Mouse (Mus musculus): ENCODE measurements at regions not wholly inside any gene's neighbourhood (a gene's known extent, or its start where the extent isn't known, plus 50 kb on each side); places are given as distances from the start of the nearest gene placed in this dataset.
"Not testable (repeated sequence)": the region's sequence is repeated elsewhere in the genome, so short reads cannot be mapped to it uniquely, and the experiment has no call there.

DNA sequence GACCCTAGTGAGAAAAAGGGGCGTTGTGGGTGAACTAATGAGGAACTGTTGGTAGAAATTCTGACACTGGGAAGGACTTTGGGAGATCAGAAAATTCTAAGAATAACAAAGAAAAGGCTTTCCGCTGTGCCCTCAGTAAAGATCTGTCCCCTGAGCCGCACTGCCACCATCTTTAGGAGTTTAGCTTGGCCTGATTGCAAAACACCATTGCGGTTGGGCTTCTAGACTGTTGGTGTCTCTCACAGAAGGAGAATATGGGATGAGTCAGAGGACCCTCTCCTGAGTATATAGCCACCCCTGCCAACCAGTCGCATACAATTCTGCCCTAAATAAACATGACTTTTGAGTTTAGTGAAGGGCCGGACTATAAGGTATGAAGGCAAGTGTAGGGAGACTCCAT, 147.5 kb upstream of the Nrip1 start:
- DNase-seq (ENCODE audit: low spot score in 2 of 2) = no peak

- DNase-seq (ENCODE audit: low spot score in 2 of 2) = no peak
These were observed 147.0 kb upstream of the Nrip1 start for GRCm38 (mm10) chr16:76520643-76520993.

DNA sequence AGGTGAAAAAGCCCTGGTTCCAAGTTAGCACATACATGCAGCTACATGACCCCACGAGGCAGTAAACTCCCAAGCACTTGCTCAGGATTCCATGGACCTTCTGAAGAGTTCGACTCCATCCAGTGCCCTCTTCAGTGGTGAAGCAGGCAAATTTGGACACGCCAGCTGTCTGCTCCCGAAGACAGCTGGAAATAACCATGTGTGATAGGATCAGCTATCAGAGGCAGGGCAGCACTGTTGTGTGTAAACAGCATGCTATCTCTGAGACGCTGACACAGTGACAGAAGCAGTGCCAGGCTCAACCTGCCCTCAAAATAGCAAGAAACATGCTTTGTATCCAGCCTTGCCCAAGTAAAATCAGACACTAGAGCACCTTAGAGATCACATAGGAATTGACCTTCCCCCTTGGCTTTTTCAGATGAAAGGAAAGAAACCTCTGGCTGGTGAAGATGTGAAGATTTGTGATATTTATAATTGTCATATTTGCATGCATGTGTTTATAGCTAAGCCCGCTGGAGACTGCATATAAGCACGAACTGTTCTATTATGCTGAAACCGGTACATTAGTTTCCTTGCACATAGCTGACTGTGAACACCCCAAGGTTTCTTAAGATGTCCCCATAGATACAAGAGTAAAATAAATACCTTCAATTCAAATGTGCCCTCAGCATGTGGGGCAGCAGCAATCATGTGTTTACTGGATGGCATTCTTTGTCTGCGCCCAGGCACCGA, 146.4 kb upstream of the Nrip1 start:
- DNase-seq (ENCODE audit: low spot score in 2 of 2) = no peak

DNA sequence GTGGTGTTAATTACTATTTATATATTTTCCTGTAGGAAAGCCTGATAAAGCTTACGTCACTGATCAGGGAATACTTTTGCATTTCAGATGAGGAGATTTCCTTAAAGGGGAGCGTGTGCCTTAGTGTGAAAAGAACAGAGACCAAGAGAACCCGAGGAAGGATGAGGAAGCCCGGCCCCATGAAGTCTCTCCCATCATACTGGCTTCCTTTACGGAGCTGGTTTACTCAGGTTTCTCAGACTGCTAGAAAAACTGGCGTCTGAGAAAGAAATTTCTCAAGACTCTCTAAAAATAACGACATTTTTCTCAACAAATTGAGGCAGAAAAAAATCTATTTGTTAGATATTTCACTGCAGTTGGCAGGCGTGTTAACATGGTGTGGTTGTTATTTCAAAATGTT, 137.2 kb upstream of the Nrip1 start:
- DNase-seq (ENCODE audit: low spot score in 2 of 2) = no peak

- DNase-seq (ENCODE audit: low spot score in 2 of 2) = no peak
These were observed 135.6 kb upstream of the Nrip1 start for GRCm38 (mm10) chr16:76509109-76509650.

DNA sequence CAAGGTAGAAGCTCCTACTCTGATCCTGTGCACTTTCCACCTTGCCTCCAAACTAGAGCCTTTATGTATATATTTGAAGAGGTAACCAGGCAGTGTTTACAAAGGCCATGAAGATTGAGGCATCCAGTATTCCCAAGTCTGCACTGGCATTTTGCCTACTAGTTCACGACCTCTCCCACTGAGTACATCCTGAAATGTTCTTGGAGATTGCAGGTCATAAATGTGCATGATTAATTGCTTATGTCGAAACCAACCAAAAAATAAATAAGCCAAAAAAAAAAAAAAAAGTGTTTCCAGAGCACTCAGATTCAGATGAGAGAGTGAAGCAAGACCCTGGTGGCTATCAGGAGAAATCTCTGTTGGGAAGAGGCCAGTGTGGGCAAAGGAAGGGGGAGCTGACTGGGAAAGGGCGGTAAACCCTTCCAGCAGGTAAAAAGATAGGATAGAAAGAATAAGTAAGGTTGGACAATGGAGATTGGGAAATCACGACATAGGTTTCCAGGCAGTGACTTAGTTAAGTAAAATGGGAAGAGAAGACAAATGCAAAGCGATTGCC, 133.6 kb upstream of the Nrip1 start:
- no peak for DNase-seq (ENCODE audit: low spot score in 2 of 2)

DNA sequence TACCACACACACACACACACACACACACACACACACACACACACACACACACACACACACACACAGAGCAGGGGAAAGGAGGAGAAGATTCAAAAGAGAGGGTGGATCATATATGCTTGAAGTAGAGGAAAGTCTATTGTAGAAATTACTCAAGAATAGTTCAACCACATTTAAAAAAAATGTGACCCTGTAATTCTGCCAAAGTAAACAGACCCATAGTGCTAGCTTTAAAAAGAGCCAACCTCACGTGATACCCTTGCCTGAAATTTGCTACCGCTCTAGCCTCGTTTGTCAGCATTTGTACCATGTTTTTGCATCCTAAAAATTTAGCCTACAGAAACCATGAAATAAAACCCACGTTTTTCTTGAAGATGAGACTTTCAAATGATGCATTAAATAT, 132.6 kb upstream of the Nrip1 start:
- DNase-seq (ENCODE audit: low spot score in 2 of 2) = no peak

DNA sequence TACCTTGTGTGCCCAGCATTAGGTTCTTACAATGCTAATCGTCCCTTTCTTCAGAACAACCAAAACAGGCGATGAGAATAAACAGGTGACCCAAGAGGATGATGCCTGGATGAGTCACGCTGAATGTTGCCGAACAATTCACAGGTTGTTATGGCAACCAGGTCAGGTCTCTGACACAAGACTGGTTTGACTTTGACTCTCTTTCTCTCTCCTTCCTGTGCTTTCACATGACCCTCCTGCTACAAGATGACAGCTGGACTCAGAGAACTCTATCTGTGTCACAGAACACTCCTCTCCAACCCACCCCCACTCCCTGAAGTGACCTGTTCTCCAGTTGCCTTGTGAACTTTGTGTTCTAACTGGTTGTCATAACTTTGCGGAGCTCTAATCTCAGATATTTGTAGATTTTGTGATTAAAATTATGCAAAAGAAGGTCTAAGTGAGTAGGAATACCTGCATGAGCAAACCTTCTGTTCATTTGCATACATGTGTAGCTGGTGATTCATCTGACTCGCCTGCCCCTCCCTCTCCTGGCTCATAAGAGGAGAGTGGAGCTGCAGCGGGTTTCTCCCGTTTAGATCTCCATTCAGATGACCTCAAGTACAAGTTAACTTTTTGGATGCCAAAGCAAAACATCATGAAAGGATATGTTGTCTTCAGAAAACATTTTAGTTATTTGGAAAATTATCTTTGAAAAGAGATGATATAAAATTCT, 126.2 kb upstream of the Nrip1 start:
- no peak for DNase-seq (ENCODE audit: low spot score in 2 of 2)

- DNase-seq (ENCODE audit: low spot score in 2 of 2) = no peak
These were observed 124.6 kb upstream of the Nrip1 start for GRCm38 (mm10) chr16:76498233-76498632.

DNA sequence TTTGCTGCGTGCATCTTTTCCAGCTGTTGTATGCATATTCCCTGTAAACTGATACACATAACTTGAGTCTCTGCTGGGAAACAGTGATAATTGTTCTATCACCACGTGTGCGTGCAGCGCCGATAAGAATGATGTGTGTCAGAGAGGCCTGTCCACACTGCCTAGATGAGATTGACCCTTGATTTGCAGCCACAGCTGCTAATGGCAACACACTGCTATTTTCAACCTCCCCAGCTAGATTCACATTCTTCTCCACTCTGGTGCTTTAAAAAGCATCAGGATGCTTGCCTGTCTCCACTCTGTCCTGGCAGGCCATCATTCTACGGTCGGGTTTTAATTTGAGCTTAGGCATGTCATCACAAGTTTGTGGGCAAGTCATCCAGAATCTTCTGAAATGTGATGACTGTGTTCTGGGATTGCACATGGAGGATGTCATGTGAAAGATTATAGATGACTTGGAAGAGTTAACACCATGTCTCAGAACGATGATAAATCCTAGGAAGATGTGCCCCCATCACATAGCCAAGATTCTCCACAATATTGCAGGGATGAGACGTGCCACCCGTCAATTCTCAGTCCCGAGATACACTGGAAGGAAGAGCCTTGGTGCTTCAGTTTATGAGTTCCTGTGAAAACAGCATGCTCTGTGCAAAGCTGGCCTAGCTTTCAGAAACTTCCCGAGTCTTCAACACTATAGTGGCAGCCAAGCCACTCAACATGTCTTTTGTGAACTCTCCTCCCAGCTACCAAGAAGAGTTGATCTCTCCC, 123.6 kb upstream of the Nrip1 start:
- no peak for DNase-seq (ENCODE audit: low spot score in 2 of 2)

- no peak for DNase-seq (ENCODE audit: low spot score in 2 of 2)
These were observed 109.8 kb upstream of the Nrip1 start for GRCm38 (mm10) chr16:76483419-76483818.

DNA sequence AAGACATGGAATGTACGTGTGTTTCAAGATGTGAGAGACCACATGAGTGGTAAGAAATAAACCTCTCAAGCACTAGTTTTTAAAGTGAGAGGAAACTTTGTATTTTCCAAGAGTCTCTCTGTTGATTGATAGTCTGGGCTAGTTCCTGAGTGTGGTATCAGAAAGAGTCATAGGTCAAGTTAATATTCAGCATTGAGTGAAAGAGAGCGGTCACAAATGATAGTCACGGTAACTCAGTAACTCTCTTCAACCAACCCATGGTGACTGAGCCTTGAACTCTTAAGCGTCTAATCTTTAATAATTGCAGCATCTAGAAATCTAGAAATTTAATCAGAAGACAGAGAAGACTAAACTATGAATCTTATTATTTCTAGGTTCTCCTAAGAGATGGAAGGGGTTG, 108.3 kb upstream of the Nrip1 start:
- no peak for DNase-seq (ENCODE audit: low spot score in 2 of 2)

DNA sequence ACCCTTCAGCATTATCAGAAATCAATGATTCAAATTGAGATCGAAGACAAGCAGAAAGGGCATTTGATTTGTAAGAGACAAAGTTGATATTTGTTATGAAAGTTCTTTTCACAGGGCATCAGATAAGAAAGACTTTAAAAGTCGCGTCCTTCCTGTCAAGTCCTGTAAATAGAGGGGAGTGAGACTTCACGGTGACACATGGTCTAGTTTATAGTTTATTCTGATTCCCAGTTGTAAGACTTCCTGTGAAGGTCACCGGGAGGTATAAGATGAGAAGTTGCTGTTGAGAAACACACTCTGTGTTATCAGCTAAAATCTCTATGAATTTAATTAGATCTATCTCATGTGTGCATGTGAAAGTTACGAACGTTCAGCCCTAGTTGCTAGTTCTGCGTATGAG, 103.8 kb upstream of the Nrip1 start:
- no peak for DNase-seq (ENCODE audit: low spot score in 2 of 2)

- DNase-seq (ENCODE audit: low spot score in 2 of 2) = no peak
These were observed 100.9 kb upstream of the Nrip1 start for GRCm38 (mm10) chr16:76474481-76474880.

DNA sequence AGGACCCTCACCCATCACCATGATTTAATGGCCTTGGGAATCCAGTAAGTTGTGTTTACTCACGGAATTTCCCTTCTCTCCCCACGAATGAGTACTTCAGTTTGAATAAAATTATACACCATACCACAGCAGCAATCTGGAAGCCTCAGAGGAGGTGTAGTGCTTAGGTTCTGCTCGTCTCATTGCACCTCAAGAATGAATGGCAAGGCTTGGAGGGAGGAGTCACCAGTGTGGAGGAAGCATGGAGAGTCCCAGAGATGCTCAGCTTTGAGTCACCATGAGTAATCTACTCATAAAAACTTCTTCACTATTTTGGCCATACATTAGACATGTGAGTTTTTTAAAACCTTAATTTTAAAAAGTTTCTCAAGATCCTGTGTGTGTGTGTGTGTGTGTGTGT, 98.8 kb upstream of the Nrip1 start:
- DNase-seq (ENCODE audit: low spot score in 2 of 2) = no peak

GRCm38 (mm10) chr16:76471081-76471480, 97.5 kb upstream of the Nrip1 start:
- no peak for DNase-seq (ENCODE audit: low spot score in 2 of 2)

GRCm38 (mm10) chr16:76459521-76459920, 85.9 kb upstream of the Nrip1 start:
- DNase-seq (ENCODE audit: low spot score in 2 of 2) = no peak

DNA sequence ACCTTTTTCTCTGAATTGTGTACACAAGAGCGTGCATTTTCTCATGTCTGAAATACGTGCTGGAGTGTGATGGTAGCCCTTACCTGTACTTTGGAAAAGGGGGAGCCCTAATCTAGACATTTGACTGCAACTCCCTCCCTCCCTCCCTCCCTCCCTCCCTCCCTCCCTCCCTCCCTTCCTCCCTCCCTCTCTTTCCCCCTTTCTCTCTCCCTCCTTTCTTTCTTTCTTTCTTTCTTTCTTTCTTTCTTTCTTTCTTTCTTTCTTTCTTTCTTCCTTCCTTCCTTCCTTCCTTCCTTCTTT, 82.6 kb upstream of the Nrip1 start:
- DNase-seq (ENCODE audit: low spot score in 2 of 2) = not testable (repeated sequence)

DNA sequence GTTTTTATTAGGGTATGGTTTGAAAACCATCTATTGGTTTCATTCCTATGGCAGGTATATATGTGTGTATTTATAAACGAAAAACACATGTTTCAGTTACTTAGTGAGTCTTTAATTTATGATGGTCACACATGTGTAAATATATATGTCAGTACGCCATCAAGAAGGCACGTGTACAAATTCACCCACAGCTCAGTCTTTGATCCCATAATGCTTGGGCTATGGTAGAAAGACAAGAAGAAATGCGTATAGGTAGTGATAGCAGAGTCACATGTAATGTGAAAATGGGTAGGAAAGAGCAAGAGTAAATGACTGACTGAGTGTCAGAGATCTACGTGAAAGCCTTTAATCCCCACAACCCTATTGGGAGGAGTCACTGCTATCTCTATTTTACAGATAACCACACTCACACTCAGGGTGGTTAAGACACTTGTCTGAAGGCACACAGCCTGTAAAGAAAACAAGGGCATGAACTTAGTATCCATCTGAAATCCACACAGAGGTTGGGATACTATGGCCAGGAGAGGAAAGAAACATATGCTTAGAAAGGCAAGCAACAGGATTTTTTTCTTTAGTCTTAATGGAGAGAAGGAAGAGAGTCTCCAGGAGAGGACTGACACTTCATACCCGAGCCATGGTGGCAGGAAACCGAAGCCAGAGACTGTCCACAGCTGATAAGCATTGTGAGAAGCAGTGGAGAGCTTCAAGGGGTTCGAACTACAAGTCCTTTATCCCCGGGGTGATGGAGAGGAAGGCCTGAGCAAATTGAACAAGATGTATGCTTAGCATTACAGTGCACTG, 82.1 kb upstream of the Nrip1 start:
- no peak for DNase-seq (ENCODE audit: low spot score in 2 of 2)

- no peak for DNase-seq (ENCODE audit: low spot score in 2 of 2)
These were observed 81.3 kb upstream of the Nrip1 start for GRCm38 (mm10) chr16:76454741-76455465.
